Mouse (Mus musculus): ENCODE results near the gene Pkd1l1. TPM values are rescaled to one million over a fixed set of nuclear protein-coding genes. Genes with fewer than 3 reads are reported as not detected.

Gene Pkd1l1
- total and polyA plus RNA-seq, 2 experiments, result 0.04 TPM; not detected in 1

DNA sequence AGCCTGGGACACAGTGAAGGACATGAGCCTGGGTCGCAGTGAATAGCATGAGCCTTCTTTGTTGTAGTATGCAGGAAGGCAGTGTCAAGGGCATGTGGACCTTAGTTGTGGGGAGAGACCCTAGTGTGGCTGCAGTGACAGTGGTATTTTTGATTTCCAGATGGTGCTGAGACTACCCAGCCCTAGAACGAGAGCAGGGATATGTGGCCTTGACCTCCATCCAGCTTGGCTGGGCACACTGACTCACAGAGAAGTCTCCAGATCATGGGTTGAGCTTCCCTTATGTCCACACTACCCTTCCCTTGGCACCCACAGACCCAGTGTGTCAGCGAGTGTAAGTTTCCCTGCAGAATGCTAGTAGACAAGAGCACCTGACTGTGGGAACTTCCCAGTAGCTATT, 178.0 kb downstream of the Pkd1l1 start:
- TF ChIP-seq POLR2A (IDR thresholded peaks at IDR 0.05; ENCODE audit: extremely low read depth, insufficient read depth, low read length) (no peak), CTCF (IDR thresholded peaks at IDR 0.05; ENCODE audit: low read depth, low read length) (no peak)
- H3K36me3 ChIP-seq (ENCODE audit: control insufficient read depth, insufficient read depth, low read length), result no peaks in the 10 kb centered on the region
- no peaks in the 10 kb centered on the region for H3K27me3 ChIP-seq (ENCODE audit: control insufficient read depth, insufficient read depth, low read length)
- no peak overlapping the region for H3K4me3 ChIP-seq (ENCODE audit: insufficient read depth, low read depth, low read length)
- H3K4me1 ChIP-seq (ENCODE audit: control insufficient read depth, insufficient read depth, low read length), result no peaks in the 10 kb centered on the region
- H3K79me2 ChIP-seq (ENCODE audit: control insufficient read depth, insufficient read depth, low read length), result no peaks in the 10 kb centered on the region
- no peak overlapping the region for H3K27ac ChIP-seq (replicated peaks; ENCODE audit: insufficient read depth, low read depth, low read length)
- DNase-seq (ENCODE audit: extremely low read depth, low read depth, low spot score), result no peak
- H3K9ac ChIP-seq (ENCODE audit: low read depth, low read length), result no peak overlapping the region
- WGBS, result 79% methylated on average over 3 of the region's 3 CpGs

DNA sequence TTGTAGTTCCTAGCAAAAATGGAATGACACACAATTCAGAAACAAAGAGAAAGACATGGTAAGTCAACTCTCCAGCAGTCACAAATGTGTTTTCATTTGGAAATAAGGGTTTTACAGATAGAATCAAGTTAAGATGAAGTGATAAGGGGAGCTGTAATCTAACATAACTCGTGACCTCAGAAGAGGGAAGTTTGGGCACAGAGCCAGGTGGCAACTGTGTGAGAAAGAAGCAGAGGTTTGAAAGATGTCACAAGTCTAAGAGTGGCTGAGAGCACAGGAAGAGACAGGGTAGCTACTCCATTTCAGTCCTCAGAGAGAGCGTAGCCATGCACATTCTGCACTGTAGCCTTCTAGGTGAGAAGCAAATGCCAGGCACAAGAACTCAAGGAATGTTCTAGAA, 180.9 kb downstream of the Pkd1l1 start:
- H3K27ac ChIP-seq (replicated peaks; ENCODE audit: insufficient read depth, low read depth, low read length), result no peak overlapping the region
- WGBS, result 61% methylated on average over 2 of the region's 2 CpGs
- DNase-seq (ENCODE audit: extremely low read depth, low read depth, low spot score), result no peak

DNA sequence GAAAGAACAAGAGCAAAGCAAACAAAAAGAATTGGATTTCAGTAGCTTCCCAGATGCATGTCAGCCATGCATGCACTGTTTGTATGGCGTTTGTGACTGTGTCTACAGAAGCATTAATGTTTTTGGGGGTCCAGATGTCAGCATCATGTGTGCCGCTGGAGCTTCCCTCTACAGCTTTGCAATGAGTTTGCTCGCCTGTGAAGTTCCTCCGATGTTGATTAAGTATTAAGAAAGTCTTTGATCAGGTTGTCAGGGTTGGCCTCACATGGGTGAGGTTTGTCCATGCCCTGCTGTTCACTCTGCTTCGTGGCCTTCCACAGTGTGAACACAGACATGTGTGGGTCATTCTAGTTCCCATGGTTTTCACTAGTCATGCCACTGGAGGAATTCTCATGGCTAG, 183.9 kb downstream of the Pkd1l1 start:
- Histone ChIP-seq H3K27ac (replicated peaks; ENCODE audit: insufficient read depth, low read depth, low read length) (no peak overlapping the region), H3K9ac (ENCODE audit: low read depth, low read length) (no peak overlapping the region), H3K4me3 (ENCODE audit: insufficient read depth, low read depth, low read length) (no peak overlapping the region), H3K4me1 (ENCODE audit: control insufficient read depth, insufficient read depth, low read length) (no peaks in the 10 kb centered on the region), H3K36me3 (ENCODE audit: control insufficient read depth, insufficient read depth, low read length) (no peaks in the 10 kb centered on the region), H3K27me3 (ENCODE audit: control insufficient read depth, insufficient read depth, low read length) (no peaks in the 10 kb centered on the region), H3K79me2 (ENCODE audit: control insufficient read depth, insufficient read depth, low read length) (no peaks in the 10 kb centered on the region)
- no peak for TF ChIP-seq POLR2A (IDR thresholded peaks at IDR 0.05; ENCODE audit: extremely low read depth, insufficient read depth, low read length)
- no peak for TF ChIP-seq CTCF (IDR thresholded peaks at IDR 0.05; ENCODE audit: low read depth, low read length)
- DNase-seq (ENCODE audit: extremely low read depth, low read depth, low spot score), result no peak
- WGBS, result 67% methylated on average over 5 of the region's 5 CpGs

More for the DNA sequence above, 180.9 kb downstream of the Pkd1l1 start:
- Histone ChIP-seq H3K9ac (ENCODE audit: low read depth, low read length) (no peak overlapping the region), H3K79me2 (ENCODE audit: control insufficient read depth, insufficient read depth, low read length) (no peaks in the 10 kb centered on the region), H3K27me3 (ENCODE audit: control insufficient read depth, insufficient read depth, low read length) (no peaks in the 10 kb centered on the region), H3K4me1 (ENCODE audit: control insufficient read depth, insufficient read depth, low read length) (no peaks in the 10 kb centered on the region), H3K36me3 (ENCODE audit: control insufficient read depth, insufficient read depth, low read length) (no peaks in the 10 kb centered on the region), H3K4me3 (ENCODE audit: insufficient read depth, low read depth, low read length) (no peak overlapping the region)
- TF ChIP-seq CTCF (IDR thresholded peaks at IDR 0.05; ENCODE audit: low read depth, low read length) (no peak), POLR2A (IDR thresholded peaks at IDR 0.05; ENCODE audit: extremely low read depth, insufficient read depth, low read length) (no peak)

DNA sequence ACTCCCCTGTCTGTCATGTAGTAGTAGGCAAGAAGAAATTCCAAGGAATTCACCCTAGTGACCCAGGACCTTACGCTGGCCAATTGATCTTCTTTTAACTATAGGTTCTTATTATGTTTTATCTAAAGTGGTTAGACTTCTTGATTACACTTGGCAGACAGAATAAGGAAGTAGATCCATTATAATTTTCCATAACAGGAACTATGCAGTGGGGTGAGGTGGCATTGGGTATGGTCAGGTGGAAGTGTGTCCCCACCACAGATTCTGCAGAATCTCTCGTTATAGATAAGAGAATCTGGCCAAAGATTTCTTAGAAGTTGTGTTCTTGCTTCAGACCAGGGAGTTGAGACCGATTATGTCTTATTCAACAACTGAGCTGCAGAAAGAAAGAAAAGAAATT, 185.5 kb downstream of the Pkd1l1 start:
- WGBS, result 76% methylated on average over 3 of the region's 3 CpGs
- no peaks in the 10 kb centered on the region for H3K79me2 ChIP-seq (ENCODE audit: control insufficient read depth, insufficient read depth, low read length)
- H3K36me3 ChIP-seq (ENCODE audit: control insufficient read depth, insufficient read depth, low read length), result no peaks in the 10 kb centered on the region
- no peak overlapping the region for H3K27ac ChIP-seq (replicated peaks; ENCODE audit: insufficient read depth, low read depth, low read length)
- no peak for DNase-seq (ENCODE audit: extremely low read depth, low read depth, low spot score)
- H3K4me1 ChIP-seq (ENCODE audit: control insufficient read depth, insufficient read depth, low read length), result no peaks in the 10 kb centered on the region
- no peak overlapping the region for H3K9ac ChIP-seq (ENCODE audit: low read depth, low read length)
- no peak overlapping the region for H3K4me3 ChIP-seq (ENCODE audit: insufficient read depth, low read depth, low read length)
- H3K27me3 ChIP-seq (ENCODE audit: control insufficient read depth, insufficient read depth, low read length), result no peaks in the 10 kb centered on the region
- TF ChIP-seq POLR2A (IDR thresholded peaks at IDR 0.05; ENCODE audit: extremely low read depth, insufficient read depth, low read length), result no peak
- TF ChIP-seq CTCF (IDR thresholded peaks at IDR 0.05; ENCODE audit: low read depth, low read length), result no peak

DNA sequence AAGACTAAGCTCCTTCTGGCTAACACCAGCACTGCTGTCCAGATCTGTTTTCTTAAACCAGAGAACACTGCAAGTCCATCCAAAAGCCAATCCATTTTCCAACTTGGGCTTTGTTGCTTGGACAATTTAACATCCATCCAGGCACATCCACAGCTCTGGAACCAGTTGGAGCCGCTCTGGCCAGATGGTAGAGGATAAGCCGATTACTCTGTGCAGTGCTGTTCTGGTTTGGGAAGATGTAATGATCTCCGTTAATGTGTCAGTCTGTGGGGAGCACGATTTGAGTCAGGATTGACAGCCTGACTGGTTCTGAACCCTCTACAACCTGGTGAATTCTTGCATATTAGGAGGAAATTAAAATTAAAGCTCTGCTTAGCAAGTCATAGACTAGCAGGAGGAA, 188.7 kb downstream of the Pkd1l1 start:
- Histone ChIP-seq H3K9ac (ENCODE audit: low read depth, low read length) (no peak overlapping the region), H3K79me2 (ENCODE audit: control insufficient read depth, insufficient read depth, low read length) (no peaks in the 10 kb centered on the region), H3K27ac (replicated peaks; ENCODE audit: insufficient read depth, low read depth, low read length) (no peak overlapping the region), H3K4me1 (ENCODE audit: control insufficient read depth, insufficient read depth, low read length) (no peaks in the 10 kb centered on the region; the same call in 1 of the 2 replicates), H3K36me3 (ENCODE audit: control insufficient read depth, insufficient read depth, low read length) (no peaks in the 10 kb centered on the region), H3K27me3 (ENCODE audit: control insufficient read depth, insufficient read depth, low read length) (no peaks in the 10 kb centered on the region), H3K4me3 (ENCODE audit: insufficient read depth, low read depth, low read length) (no peak overlapping the region)
- TF ChIP-seq POLR2A (IDR thresholded peaks at IDR 0.05; ENCODE audit: extremely low read depth, insufficient read depth, low read length) (no peak), CTCF (IDR thresholded peaks at IDR 0.05; ENCODE audit: low read depth, low read length) (no peak)
- WGBS, result 88% methylated on average over 4 of the region's 4 CpGs
- no peak for DNase-seq (ENCODE audit: extremely low read depth, low read depth, low spot score)

DNA sequence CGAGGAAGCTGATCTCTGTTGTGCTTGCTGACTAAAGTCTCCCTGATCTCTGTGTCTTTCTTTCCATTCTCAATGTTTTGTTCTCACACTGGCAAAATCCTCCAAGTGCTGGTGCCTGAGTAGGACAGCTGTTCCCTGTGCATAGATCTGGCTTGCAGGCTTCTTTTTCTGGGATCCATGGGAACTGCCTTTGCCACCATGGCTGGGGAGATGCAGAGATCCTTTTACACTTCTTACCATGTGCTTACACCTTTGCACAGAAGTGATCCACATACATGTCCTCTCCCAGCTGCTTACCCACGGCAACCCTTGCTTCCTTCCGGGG, 191.0 kb downstream of the Pkd1l1 start:
- 69% methylated on average over 3 of the region's 3 CpGs for WGBS
- no peak overlapping the region for H3K4me3 ChIP-seq (ENCODE audit: insufficient read depth, low read depth, low read length)
- no peaks in the 10 kb centered on the region for H3K79me2 ChIP-seq (ENCODE audit: control insufficient read depth, insufficient read depth, low read length)
- no peaks in the 10 kb centered on the region for H3K27me3 ChIP-seq (ENCODE audit: control insufficient read depth, insufficient read depth, low read length)
- 0 out of 2 replicates have a peak overlapping the region, but pooled peaks have one; percentile 7 for H3K27ac ChIP-seq (replicated peaks; ENCODE audit: insufficient read depth, low read depth, low read length)
- no peak for TF ChIP-seq POLR2A (IDR thresholded peaks at IDR 0.05; ENCODE audit: extremely low read depth, insufficient read depth, low read length)
- TF ChIP-seq CTCF (IDR thresholded peaks at IDR 0.05; ENCODE audit: low read depth, low read length), result no peak
- no peak overlapping the region for H3K9ac ChIP-seq (ENCODE audit: low read depth, low read length)
- H3K4me1 ChIP-seq (ENCODE audit: control insufficient read depth, insufficient read depth, low read length), result no peaks in the 10 kb centered on the region; the same call in 1 of the 2 replicates
- no peaks in the 10 kb centered on the region for H3K36me3 ChIP-seq (ENCODE audit: control insufficient read depth, insufficient read depth, low read length)
- DNase-seq (ENCODE audit: extremely low read depth, low read depth, low spot score), result no peak
